8 mouse cellular contexts compared by ENCODE assay signal in genomic region chr13:100833640-100834002, GRCm38 (mm10). TPM values are rescaled to one million over a fixed set of nuclear protein-coding genes. Genes with fewer than 3 reads are reported as not detected.
A peak's percentile ranks its signal among the peaks of the same experiment; 100 is the strongest.
DNase-seq lines count a peak whose midpoint lies in the region; ATAC-seq and TF ChIP-seq lines count a peak whose summit lies in the region.

No protein-coding gene starts in this region.

- intact Hi-C loops in heart, postnatal 10 days (cut with DNase I) = loop anchor here (1.0 kb wide), 1 partner anchor 89 kb away; the partner anchor contains the start of gene Mrps36

- TF ChIP-seq CTCF in heart, postnatal 0 days (IDR thresholded peaks at IDR 0.05; ENCODE audit: low read depth) = no peak
- no peak for TF ChIP-seq CTCF in cortical plate, adult 2 months (IDR thresholded peaks at IDR 0.05; ENCODE audit: extremely low read depth, insufficient read depth, low read length)
- no peak for TF ChIP-seq CTCF in hindbrain, postnatal 0 days (IDR thresholded peaks at IDR 0.05; ENCODE audit: low read depth)

- no peak for TF ChIP-seq EP300 in heart, postnatal 0 days (IDR thresholded peaks at IDR 0.05; ENCODE audit: low read depth)

- TF ChIP-seq POLR2A in cortical plate, adult 2 months (IDR thresholded peaks at IDR 0.05; ENCODE audit: extremely low read depth, insufficient read depth, low read length) = no peak

- H3K36me3 ChIP-seq in heart, postnatal 0 days (replicated peaks; ENCODE audit: control insufficient read depth, insufficient read depth, low read length) = no peaks in the 10 kb centered on the region
- no peaks in the 10 kb centered on the region for H3K36me3 ChIP-seq in hindbrain, postnatal 0 days (ENCODE audit: insufficient read depth, low read length)
- no peaks in the 10 kb centered on the region for H3K36me3 ChIP-seq in midbrain, embryonic 15.5 days (replicated peaks)

- DNase-seq in heart, postnatal 0 days (ENCODE audit: low spot score) = no peak
- no peak for DNase-seq in heart, postnatal 10 days
- no peak for DNase-seq in hindbrain, postnatal 0 days (ENCODE audit: low spot score)
- no peak for DNase-seq in thymus, postnatal 0 days (ENCODE audit: low spot score)
- DNase-seq in spleen, postnatal 4 days (ENCODE audit: low spot score in 2 of 2) = no peak

- WGBS in heart, postnatal 0 days = 46% methylated on average over 6 of the region's 6 CpGs
- 55% methylated on average over 6 of the region's 6 CpGs for WGBS in hindbrain, postnatal 0 days
- 53% methylated on average over 6 of the region's 6 CpGs for WGBS in midbrain, embryonic 15.5 days

- H3K27ac ChIP-seq in heart, postnatal 0 days (ENCODE audit: low read depth) = no peak overlapping the region
- no peak overlapping the region for H3K27ac ChIP-seq in cortical plate, adult 2 months (ENCODE audit: insufficient read depth, low read length)
- H3K27ac ChIP-seq in hindbrain, postnatal 0 days = peak overlapping the region; percentile 91; the same call in 1 of the 2 replicates
- peak overlapping the region; percentile 88; the same call in 1 of the 2 replicates for H3K27ac ChIP-seq in midbrain, embryonic 15.5 days

- H3K4me1 ChIP-seq in heart, postnatal 0 days (ENCODE audit: control insufficient read depth, insufficient read depth) = peaks cover 19% of the 10 kb centered on the region; the same call in 1 of the 2 replicates
- H3K4me1 ChIP-seq in cortical plate, adult 2 months (ENCODE audit: control insufficient read depth, insufficient read depth, low read length) = peaks cover 3% of the 10 kb centered on the region
- peaks cover 13% of the 10 kb centered on the region for H3K4me1 ChIP-seq in hindbrain, postnatal 0 days (ENCODE audit: insufficient read depth, low read length)
- H3K4me1 ChIP-seq in midbrain, embryonic 15.5 days = peaks cover 20% of the 10 kb centered on the region

- 0 out of 2 replicates have a peak overlapping the region, but pooled peaks have one; percentile 40 for H3K4me2 ChIP-seq in heart, postnatal 0 days (ENCODE audit: low read depth, low read length)
- H3K4me2 ChIP-seq in hindbrain, postnatal 0 days (ENCODE audit: low read depth, low read length) = peak overlapping the region; percentile 26; the same call in 1 of the 2 replicates
- H3K4me2 ChIP-seq in midbrain, embryonic 15.5 days = peak overlapping the region; percentile 80; the same call in 1 of the 2 replicates

- no peaks in the 10 kb centered on the region for H3K9me3 ChIP-seq in heart, postnatal 0 days (replicated peaks; ENCODE audit: control insufficient read depth, low read length)
- no peaks in the 10 kb centered on the region for H3K9me3 ChIP-seq in hindbrain, postnatal 0 days (ENCODE audit: low read length)
- no peaks in the 10 kb centered on the region for H3K9me3 ChIP-seq in midbrain, embryonic 15.5 days

- no peaks in the 10 kb centered on the region for H3K27me3 ChIP-seq in heart, postnatal 0 days (ENCODE audit: control insufficient read depth, insufficient read depth, low read length)
- H3K27me3 ChIP-seq in hindbrain, postnatal 0 days (ENCODE audit: insufficient read depth, low read length) = no peaks in the 10 kb centered on the region
- 0 out of 2 replicates have a peak, but pooled peaks cover 4% of the 10 kb centered on the region for H3K27me3 ChIP-seq in midbrain, embryonic 15.5 days (replicated peaks)

- peak overlapping the region; percentile 100 for H3K4me3 ChIP-seq in heart, postnatal 0 days (ENCODE audit: low read depth, low read length)
- H3K4me3 ChIP-seq in cortical plate, adult 2 months (ENCODE audit: insufficient read depth, low read length) = peak overlapping the region; percentile 64
- H3K4me3 ChIP-seq in hindbrain, postnatal 0 days (ENCODE audit: low read length) = peak overlapping the region; percentile 96
- peak overlapping the region; percentile 86 for H3K4me3 ChIP-seq in midbrain, embryonic 15.5 days

- ATAC-seq in heart, postnatal 0 days (ENCODE audit: insufficient read depth, low read depth) = no peak
- ATAC-seq in hindbrain, postnatal 0 days = no peak
- no peak for ATAC-seq in midbrain, embryonic 15.5 days (replicated peaks)
- no peak for ATAC-seq in CD4-positive, CD25-positive, alpha-beta regulatory T cell, adult 4 months

- no peak overlapping the region for H3K9ac ChIP-seq in heart, postnatal 0 days (replicated peaks; ENCODE audit: low read depth, low read length)
- H3K9ac ChIP-seq in hindbrain, postnatal 0 days (replicated peaks; ENCODE audit: low read length) = no peak overlapping the region
- H3K9ac ChIP-seq in midbrain, embryonic 15.5 days = no peak overlapping the region

RNA-seq across cellular contexts. Expression of gene Slc30a5, which starts 0.4 kb away (rescaled TPM):
- total RNA-seq in heart, postnatal 0 days (2014; rRNA removed; ENCODE audit: low replicate concordance) = 41.1 and 46.0 TPM in 2 replicates
- 21.1 and 23.7 TPM in 2 replicates for polyA plus RNA-seq in heart, postnatal 0 days (2015; fragmentation: Nextera tagmentation; extraction: Ambion mirVana)
- total RNA-seq in heart, postnatal 10 days (2021) = 10 to 100 TPM; 28.9 to 32.2 TPM
- 43.5 and 43.7 TPM in 2 replicates for polyA plus RNA-seq in cortical plate, adult 2 months (2012; rRNA removed)
- total RNA-seq in hindbrain, postnatal 0 days (2014; rRNA removed) = 41.3 and 41.7 TPM in 2 replicates
- polyA plus RNA-seq in hindbrain, postnatal 0 days (2015; fragmentation: Nextera tagmentation; extraction: Ambion mirVana) = 24.4 and 26.3 TPM in 2 replicates
- polyA plus RNA-seq in midbrain, embryonic 15.5 days (2015; fragmentation: Nextera tagmentation; extraction: Ambion mirVana) = 32.7 and 34.3 TPM in 2 replicates
- polyA plus RNA-seq in thymus, postnatal 0 days (2015; fragmentation: Nextera tagmentation; extraction: Ambion mirVana) = 43.2 and 45.8 TPM in 2 replicates
- 10 to 100 TPM; 11.8 to 17.7 TPM for polyA plus RNA-seq in CD4-positive, CD25-positive, alpha-beta regulatory T cell, adult 4 months (2017; shearing (Covaris generic))

RNA-seq across cellular contexts. Expression of gene Ccnb1, which starts 47.3 kb away (rescaled TPM):
- 88.5 and 95.0 TPM in 2 replicates for total RNA-seq in heart, postnatal 0 days (2014; rRNA removed; ENCODE audit: low replicate concordance)
- 48.9 and 56.9 TPM in 2 replicates for polyA plus RNA-seq in heart, postnatal 0 days (2015; fragmentation: Nextera tagmentation; extraction: Ambion mirVana)
- 10 to 100 TPM; 19.3 to 27.8 TPM for total RNA-seq in heart, postnatal 10 days (2021)
- polyA plus RNA-seq in cortical plate, adult 2 months (2012; rRNA removed) = 0.49 and 1.3 TPM in 2 replicates
- total RNA-seq in hindbrain, postnatal 0 days (2014; rRNA removed) = 23.1 and 34.4 TPM in 2 replicates
- polyA plus RNA-seq in hindbrain, postnatal 0 days (2015; fragmentation: Nextera tagmentation; extraction: Ambion mirVana) = 37.6 and 44.8 TPM in 2 replicates
- polyA plus RNA-seq in midbrain, embryonic 15.5 days (2015; fragmentation: Nextera tagmentation; extraction: Ambion mirVana) = 30.9 and 44.5 TPM in 2 replicates
- polyA plus RNA-seq in thymus, postnatal 0 days (2015; fragmentation: Nextera tagmentation; extraction: Ambion mirVana) = 223 and 233 TPM in 2 replicates
- 10 to 100 TPM in 1 of 2 experiments, 1 to 10 TPM in 1; 9.1 to 22.6 TPM for polyA plus RNA-seq in CD4-positive, CD25-positive, alpha-beta regulatory T cell, adult 4 months (2017; shearing (Covaris generic))

RNA-seq across cellular contexts. Expression of gene Cenph, which starts 57.9 kb away (rescaled TPM):
- 2.2 TPM in 1 of 2 replicates, not detected in the other for total RNA-seq in heart, postnatal 0 days (2014; rRNA removed; ENCODE audit: low replicate concordance)
- polyA plus RNA-seq in heart, postnatal 0 days (2015; fragmentation: Nextera tagmentation; extraction: Ambion mirVana) = 5.6 and 7.3 TPM in 2 replicates
- total RNA-seq in heart, postnatal 10 days (2021) = 1 to 10 TPM; 2.1 to 2.8 TPM
- 1.2 and 1.3 TPM in 2 replicates for polyA plus RNA-seq in cortical plate, adult 2 months (2012; rRNA removed)
- 1.7 and 3.6 TPM in 2 replicates for total RNA-seq in hindbrain, postnatal 0 days (2014; rRNA removed)
- polyA plus RNA-seq in hindbrain, postnatal 0 days (2015; fragmentation: Nextera tagmentation; extraction: Ambion mirVana) = 8.4 and 9.5 TPM in 2 replicates
- 5.4 and 5.8 TPM in 2 replicates for polyA plus RNA-seq in midbrain, embryonic 15.5 days (2015; fragmentation: Nextera tagmentation; extraction: Ambion mirVana)
- 36.9 TPM in 2 replicates for polyA plus RNA-seq in thymus, postnatal 0 days (2015; fragmentation: Nextera tagmentation; extraction: Ambion mirVana)
- polyA plus RNA-seq in CD4-positive, CD25-positive, alpha-beta regulatory T cell, adult 4 months (2017; shearing (Covaris generic)) = 1 to 10 TPM; 2.8 to 4.6 TPM

Comparison
In these comparisons a context has a peak if more than half of its experiments do, and no peak if none do; other contexts are left out.
1. H3K27ac ChIP-seq: peak in hindbrain, postnatal 0 days (single experiment) and midbrain, embryonic 15.5 days (single experiment); none in heart, postnatal 0 days (single experiment) and cortical plate, adult 2 months (single experiment).
2. H3K4me2 ChIP-seq: peak in every context shown above with its lines; median percentile 80 in midbrain, embryonic 15.5 days; 40 in heart, postnatal 0 days; 26 in hindbrain, postnatal 0 days.
3. Peak in every context shown above with its lines, with median percentiles within 50 percentile points of each other: H3K4me3 ChIP-seq.